Mouse (Mus musculus): ENCODE measurements around the gene A930004D18Rik. TPM values are rescaled to one million over a fixed set of nuclear protein-coding genes. Genes with fewer than 3 reads are reported as not detected.

The A930004D18Rik gene
- polyA plus RNA-seq, 1 experiment: 1.7 TPM

GRCm38 (mm10) chr2:18053243-18053950, 15.9 kb upstream of the A930004D18Rik start:
- peaks cover 13% of the 10 kb centered on the region; the same call in 1 of the 2 replicates for H3K4me1 ChIP-seq (ENCODE audit: control insufficient read depth, insufficient read depth, low read length)
- H3K27me3 ChIP-seq (replicated peaks; ENCODE audit: control insufficient read depth, insufficient read depth, low read length): no peaks in the 10 kb centered on the region
- no peak overlapping the region for H3K27ac ChIP-seq (ENCODE audit: insufficient read depth, low read depth, low read length)
- no peak for DNase-seq
- H3K4me3 ChIP-seq (ENCODE audit: insufficient read depth, low read depth, low read length): no peak overlapping the region
- no peak for TF ChIP-seq CTCF (conservative IDR thresholded peaks at IDR 0.05; ENCODE audit: insufficient read depth, insufficient read length, low read depth, low read length)
- no peak for TF ChIP-seq POLR2A (IDR thresholded peaks at IDR 0.05; ENCODE audit: low read depth, low read length)
- no peaks in the 10 kb centered on the region for H3K36me3 ChIP-seq (ENCODE audit: control insufficient read depth, insufficient read depth, low read length)
- WGBS: 93% methylated on average over 1 of the region's 1 CpGs

GRCm38 (mm10) chr2:18052581-18052980, 15.0 kb upstream of the A930004D18Rik start:
- no peaks in the 10 kb centered on the region for H3K27me3 ChIP-seq (replicated peaks; ENCODE audit: control insufficient read depth, insufficient read depth, low read length)
- DNase-seq: no peak
- H3K36me3 ChIP-seq (ENCODE audit: control insufficient read depth, insufficient read depth, low read length): no peaks in the 10 kb centered on the region
- peaks cover 11% of the 10 kb centered on the region; the same call in 1 of the 2 replicates for H3K4me1 ChIP-seq (ENCODE audit: control insufficient read depth, insufficient read depth, low read length)
- H3K27ac ChIP-seq (ENCODE audit: insufficient read depth, low read depth, low read length): no peak overlapping the region
- 93% methylated on average over 3 of the region's 3 CpGs for WGBS
- TF ChIP-seq POLR2A (IDR thresholded peaks at IDR 0.05; ENCODE audit: low read depth, low read length) (no peak), CTCF (conservative IDR thresholded peaks at IDR 0.05; ENCODE audit: insufficient read depth, insufficient read length, low read depth, low read length) (no peak)
- H3K4me3 ChIP-seq (ENCODE audit: insufficient read depth, low read depth, low read length): no peak overlapping the region

- H3K4me1 ChIP-seq (ENCODE audit: control insufficient read depth, insufficient read depth, low read length): peaks cover 11% of the 10 kb centered on the region; the same call in 1 of the 2 replicates
- H3K27ac ChIP-seq (ENCODE audit: insufficient read depth, low read depth, low read length): no peak overlapping the region
- WGBS: 97% methylated on average over 3 of the region's 3 CpGs
- H3K4me3 ChIP-seq (ENCODE audit: insufficient read depth, low read depth, low read length): no peak overlapping the region
- no peaks in the 10 kb centered on the region for H3K36me3 ChIP-seq (ENCODE audit: control insufficient read depth, insufficient read depth, low read length)
- TF ChIP-seq POLR2A (IDR thresholded peaks at IDR 0.05; ENCODE audit: low read depth, low read length): no peak
- TF ChIP-seq CTCF (conservative IDR thresholded peaks at IDR 0.05; ENCODE audit: insufficient read depth, insufficient read length, low read depth, low read length): no peak
- H3K27me3 ChIP-seq (replicated peaks; ENCODE audit: control insufficient read depth, insufficient read depth, low read length): no peaks in the 10 kb centered on the region
- DNase-seq: no peak
These were observed 14.3 kb upstream of the A930004D18Rik start for GRCm38 (mm10) chr2:18051831-18052170.

GRCm38 (mm10) chr2:18051026-18051830, 13.7 kb upstream of the A930004D18Rik start:
- H3K36me3 ChIP-seq (ENCODE audit: control insufficient read depth, insufficient read depth, low read length): no peaks in the 10 kb centered on the region
- DNase-seq: no peak
- peaks cover 11% of the 10 kb centered on the region; the same call in 1 of the 2 replicates for H3K4me1 ChIP-seq (ENCODE audit: control insufficient read depth, insufficient read depth, low read length)
- H3K27me3 ChIP-seq (replicated peaks; ENCODE audit: control insufficient read depth, insufficient read depth, low read length): no peaks in the 10 kb centered on the region
- 80% methylated on average over 11 of the region's 11 CpGs for WGBS
- no peak overlapping the region for H3K27ac ChIP-seq (ENCODE audit: insufficient read depth, low read depth, low read length)
- peak overlapping the region; percentile 43; the same call in 1 of the 2 replicates for H3K4me3 ChIP-seq (ENCODE audit: insufficient read depth, low read depth, low read length)
- TF ChIP-seq CTCF (conservative IDR thresholded peaks at IDR 0.05; ENCODE audit: insufficient read depth, insufficient read length, low read depth, low read length) (no peak), POLR2A (IDR thresholded peaks at IDR 0.05; ENCODE audit: low read depth, low read length) (no peak)

- DNase-seq: peak; percentile 45
- 35% methylated on average over 10 of the region's 10 CpGs for WGBS
- peaks cover 13% of the 10 kb centered on the region; the same call in 1 of the 2 replicates for H3K4me1 ChIP-seq (ENCODE audit: control insufficient read depth, insufficient read depth, low read length)
- peak overlapping the region; percentile 77 for H3K27ac ChIP-seq (ENCODE audit: insufficient read depth, low read depth, low read length)
- TF ChIP-seq POLR2A (IDR thresholded peaks at IDR 0.05; ENCODE audit: low read depth, low read length) (no peak), CTCF (conservative IDR thresholded peaks at IDR 0.05; ENCODE audit: insufficient read depth, insufficient read length, low read depth, low read length) (no peak)
- no peaks in the 10 kb centered on the region for H3K27me3 ChIP-seq (replicated peaks; ENCODE audit: control insufficient read depth, insufficient read depth, low read length)
- H3K36me3 ChIP-seq (ENCODE audit: control insufficient read depth, insufficient read depth, low read length): no peaks in the 10 kb centered on the region
- H3K4me3 ChIP-seq (ENCODE audit: insufficient read depth, low read depth, low read length): peak overlapping the region; percentile 43
These were observed 13.0 kb upstream of the A930004D18Rik start for GRCm38 (mm10) chr2:18050541-18050985.

GRCm38 (mm10) chr2:18050018-18050417, 12.5 kb upstream of the A930004D18Rik start:
- 28% methylated on average over 2 of the region's 2 CpGs for WGBS
- Histone ChIP-seq H3K4me3 (ENCODE audit: insufficient read depth, low read depth, low read length) (no peak overlapping the region), H3K4me1 (ENCODE audit: control insufficient read depth, insufficient read depth, low read length) (peaks cover 9% of the 10 kb centered on the region; the same call in 1 of the 2 replicates), H3K36me3 (ENCODE audit: control insufficient read depth, insufficient read depth, low read length) (no peaks in the 10 kb centered on the region), H3K27ac (ENCODE audit: insufficient read depth, low read depth, low read length) (peak overlapping the region; percentile 77), H3K27me3 (replicated peaks; ENCODE audit: control insufficient read depth, insufficient read depth, low read length) (no peaks in the 10 kb centered on the region)
- DNase-seq: no peak
- no peak for TF ChIP-seq CTCF (conservative IDR thresholded peaks at IDR 0.05; ENCODE audit: insufficient read depth, insufficient read length, low read depth, low read length)
- TF ChIP-seq POLR2A (IDR thresholded peaks at IDR 0.05; ENCODE audit: low read depth, low read length): no peak

Data from kidney, adult 2 months (tissue).